Mouse (Mus musculus) brain, embryonic 14.5 days (tissue): Measurements from ENCODE around the gene Dnmt3a.

Experiments
- CTCF ChIP-seq: fragments of 200-500 bp; IDR thresholded peaks from 2 replicates; pipeline ENCODE4 v1.5.1; 2012; ENCODE audit warnings: inconsistent platforms, mild to moderate bottlenecking, moderate library complexity, borderline replicate concordance; ENCODE audit not compliant: insufficient read depth, insufficient read length; ENCODE audit errors: extremely low read depth
- POLR2A ChIP-seq: fragments of 200-500 bp; IDR thresholded peaks from 2 replicates; pipeline ENCODE4 v1.6.1; 2012; ENCODE audit warnings: mild to moderate bottlenecking, inconsistent platforms, borderline replicate concordance; ENCODE audit not compliant: poor library complexity, insufficient read depth, insufficient read length, severe bottlenecking; ENCODE audit errors: extremely low read depth

- TF ChIP-seq CTCF (no peak), POLR2A (no peak)
Measured at GRCm38 (mm10) chr12:3856748-3857147, 50.9 kb downstream of the Dnmt3a start.
